Mouse (Mus musculus) E14TG2a.4 (cell line): ENCODE data around the gene Gm5725.
"Not testable (repeated sequence)": the region's sequence is repeated elsewhere in the genome, so short reads cannot be mapped to it uniquely, and the experiment has no call there.

Experiments
- H3K27me3 ChIP-seq: 2 replicates; pipeline ENCODE4 v1.6.1; 2014; ENCODE audit warnings: low read length, control low read depth; ENCODE audit not compliant: insufficient read depth
- H3K36me3 ChIP-seq: 2 replicates; pipeline ENCODE4 v1.6.1; 2014; ENCODE audit warnings: low read length, control low read depth; ENCODE audit not compliant: insufficient read depth
- H3K4me1 ChIP-seq: replicated peaks from 2 replicates; pipeline ENCODE4 v1.6.1; 2014; ENCODE audit warnings: low read depth, low read length, control low read depth
- H3K4me3 ChIP-seq: replicated peaks from 2 replicates; pipeline ENCODE4 v1.5.1; 2014; ENCODE audit warnings: mild to moderate bottlenecking, low read length
- H3K9me3 ChIP-seq: 2 replicates; pipeline ENCODE4 v1.6.1; 2014; ENCODE audit warnings: low read length, control low read depth

The Gm5725 gene

DNA sequence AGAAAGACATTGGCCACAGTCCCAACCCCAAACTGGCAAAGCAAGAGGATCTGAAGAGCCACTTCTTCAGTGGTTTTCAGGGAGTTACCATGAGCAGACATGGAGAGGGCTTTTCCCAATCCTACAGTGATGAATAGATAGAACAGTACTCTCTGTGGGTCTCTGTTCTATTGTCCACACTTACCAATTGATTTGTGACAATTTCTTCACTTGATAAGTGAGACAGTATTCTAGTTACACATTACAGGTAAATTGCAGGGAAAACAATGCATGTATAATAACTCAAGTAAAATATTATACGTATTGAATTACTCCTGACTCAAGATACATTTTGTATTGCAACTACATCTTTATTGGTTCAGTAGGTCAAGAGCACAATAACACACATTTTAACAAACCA lies at the start of gene Gm5725:
Gene Gm5725, minus strand, starts transcription at position 101 of the 400 bp plus-strand sequence.
- H3K4me1 ChIP-seq, H3K4me3 ChIP-seq: not testable (repeated sequence)

GRCm38 (mm10) chr7:21832051-21832450 lies 12.0 kb downstream of the Gm5725 start, which contains the start of gene Vmn1r135:
Gene Vmn1r135 (plus strand): TSS chr7:21832351.
- H3K4me1 ChIP-seq, H3K9me3 ChIP-seq, H3K27me3 ChIP-seq, H3K36me3 ChIP-seq, H3K4me3 ChIP-seq: not testable (repeated sequence)

More for the DNA sequence above, at the start of gene Gm5725:
- H3K36me3 ChIP-seq, H3K27me3 ChIP-seq, H3K9me3 ChIP-seq: not testable (repeated sequence)

DNA sequence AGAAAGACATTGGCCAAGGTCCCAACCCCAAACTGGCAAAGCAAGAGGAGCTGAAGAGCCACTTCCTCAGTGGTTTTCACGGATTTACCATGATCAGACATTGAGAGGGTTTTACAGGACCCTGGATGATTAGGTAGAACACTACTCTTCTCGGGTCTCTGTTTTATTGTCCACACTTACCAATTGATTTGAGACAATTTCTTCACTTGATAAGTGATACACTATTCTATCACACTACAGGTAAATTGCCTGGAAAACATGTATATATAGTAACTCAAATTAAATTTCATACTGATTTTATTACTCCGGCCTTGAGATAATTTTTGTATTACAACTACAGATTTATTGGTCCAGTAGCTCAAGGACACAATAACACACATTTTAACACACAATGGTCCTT lies 47.4 kb downstream of the Gm5725 start, which contains the start of gene Gm4177:
Gene Gm4177, minus strand, starts transcription at position 101 of the 400 bp plus-strand sequence.
- H3K4me3 ChIP-seq, H3K9me3 ChIP-seq, H3K36me3 ChIP-seq: not testable (repeated sequence)

More for the DNA sequence above, 47.4 kb downstream of the Gm5725 start, which contains the start of gene Gm4177:
- H3K4me1 ChIP-seq, H3K27me3 ChIP-seq: not testable (repeated sequence)
